Comparison of ENCODE assay signal across 8 mouse cellular contexts in the genomic region with DNA sequence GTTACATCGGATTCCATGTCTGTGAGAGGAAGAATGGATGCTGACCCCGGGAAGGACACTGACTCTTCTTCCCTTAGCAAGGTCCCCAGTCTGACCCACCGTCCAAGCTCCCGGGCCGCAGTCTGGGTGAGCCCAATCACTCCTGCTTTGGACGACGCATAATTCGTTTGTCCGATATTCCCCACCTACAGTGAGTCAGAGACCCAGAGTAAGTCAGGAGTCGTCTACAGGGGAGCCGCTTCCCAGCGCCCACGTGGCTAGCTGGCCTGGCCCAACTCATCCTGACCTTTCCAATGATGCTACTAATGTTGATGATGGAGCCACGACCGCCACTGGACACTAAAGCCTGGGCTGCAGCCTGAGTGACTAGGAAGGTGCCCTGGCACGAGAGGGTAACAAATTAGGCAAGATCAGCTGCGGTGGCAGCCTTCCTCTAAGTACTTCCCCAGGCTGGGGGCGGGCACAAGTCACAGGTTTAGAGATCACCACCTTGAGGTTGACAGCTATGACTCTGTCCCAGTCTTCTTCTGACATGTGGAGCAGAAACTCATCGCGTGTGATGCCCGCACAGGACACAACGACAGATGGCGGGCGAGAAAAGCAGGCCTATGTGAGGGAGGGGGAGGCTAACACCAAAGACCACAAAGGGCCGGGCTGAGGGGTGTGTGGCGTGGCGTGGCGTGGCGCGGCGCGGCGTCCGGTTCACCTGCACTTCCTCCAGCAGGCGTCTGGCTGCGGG. TPM values are rescaled to one million over a fixed set of nuclear protein-coding genes. Genes with fewer than 3 reads are reported as not detected.
A peak's percentile ranks its signal among the peaks of the same experiment; 100 is the strongest.
DNase-seq lines count a peak whose midpoint lies in the region; ATAC-seq and TF ChIP-seq lines count a peak whose summit lies in the region.

No protein-coding gene starts in this region.

- WGBS in intestine, embryonic 16.5 days: 11% methylated on average over 36 of the region's 36 CpGs

- intact Hi-C loops in gastrocnemius, adult 2 months (cut with DNase I): no loop called here
- intact Hi-C loops in gastrocnemius, postnatal 14 days (cut with DNase I; ENCODE audit: low total_unique reads): no loop called here

- peaks cover 10% of the 10 kb centered on the region for H3K9me3 ChIP-seq in G1E (replicated peaks)
- no peaks in the 10 kb centered on the region for H3K9me3 ChIP-seq in intestine, embryonic 16.5 days (ENCODE audit: control insufficient read depth, low read length)

- H3K9ac ChIP-seq in intestine, embryonic 16.5 days (ENCODE audit: low read depth, low read length): peak overlapping the region; percentile 78

- peak overlapping the region; percentile 92 for H3K4me2 ChIP-seq in intestine, embryonic 16.5 days (ENCODE audit: low read depth, low read length)

- no peak for TF ChIP-seq CTCF in gastrocnemius, adult 2 months (IDR thresholded peaks at IDR 0.05)
- no peak for TF ChIP-seq CTCF in G1E (IDR thresholded peaks at IDR 0.05; ENCODE audit: low read depth, low read length)

- no peaks in the 10 kb centered on the region for H3K27me3 ChIP-seq in G1E (ENCODE audit: insufficient read depth, low read length)
- no peaks in the 10 kb centered on the region for H3K27me3 ChIP-seq in intestine, embryonic 16.5 days (replicated peaks; ENCODE audit: control insufficient read depth, insufficient read depth, low read length)

- H3K27ac ChIP-seq in gastrocnemius, adult 2 months: peak overlapping the region; percentile 94
- H3K27ac ChIP-seq in intestine, embryonic 16.5 days (ENCODE audit: low read length): peak overlapping the region; percentile 82

- H3K36me3 ChIP-seq in G1E (replicated peaks): peaks cover 63% of the 10 kb centered on the region
- H3K36me3 ChIP-seq in intestine, embryonic 16.5 days (ENCODE audit: control insufficient read depth, insufficient read depth, low read length): peaks cover 14% of the 10 kb centered on the region

- DNase-seq in gastrocnemius, adult 2 months: no peak
- DNase-seq in gastrocnemius, postnatal 14 days: no peak
- peak; percentile 63 for DNase-seq in G1E (ENCODE audit: low spot score)
- DNase-seq in fat pad, adult 2 months (ENCODE audit: extremely low read depth, low read depth, low spot score): peak; percentile 21
- DNase-seq in lung, postnatal 10 days: peak; percentile 53
- peak; percentile 72 for DNase-seq in retina, postnatal 1 day
- DNase-seq in ovary, postnatal 14 days (ENCODE audit: low spot score): no peak

- H3K4me1 ChIP-seq in G1E (ENCODE audit: insufficient read depth, low read depth, low read length): peaks cover 75% of the 10 kb centered on the region
- H3K4me1 ChIP-seq in intestine, embryonic 16.5 days (ENCODE audit: control insufficient read depth, insufficient read depth, low read length): peaks cover 49% of the 10 kb centered on the region

- peak overlapping the region; percentile 94 for H3K4me3 ChIP-seq in gastrocnemius, adult 2 months
- peak overlapping the region; percentile 84 for H3K4me3 ChIP-seq in G1E (ENCODE audit: low read depth, low read length)
- peak overlapping the region; percentile 72 for H3K4me3 ChIP-seq in intestine, embryonic 16.5 days (ENCODE audit: low read length)

- no peak for ATAC-seq in G1E (ENCODE audit: extremely low read depth, insufficient number of reproducible peaks, low FRiP score, poor library complexity, severe bottlenecking)
- no peak for ATAC-seq in intestine, embryonic 16.5 days

RNA-seq across cellular contexts. Expression of gene H2-Ke6, which starts 0.8 kb away (rescaled TPM):
- total RNA-seq in gastrocnemius, adult 2 months (2021): 10 to 100 TPM; 69.9 to 82.3 TPM
- total RNA-seq in gastrocnemius, postnatal 14 days (2021): 10 to 100 TPM; 50.1 to 51.3 TPM
- total RNA-seq in G1E (2014; fragmentation: Nextera tagmentation) (77.5 and 87.1 TPM in 2 replicates), G1E (2017) (44.7 and 45.9 TPM in 2 replicates)
- polyA plus RNA-seq in G1E (2012): 58.6 and 78.0 TPM in 2 replicates
- polyA plus RNA-seq in intestine, embryonic 16.5 days (2015; fragmentation: Nextera tagmentation; extraction: Ambion mirVana): 66.0 and 66.7 TPM in 2 replicates

RNA-seq across cellular contexts. Expression of gene Ring1, which starts 2.6 kb away (rescaled TPM):
- 10 to 100 TPM; 11.6 to 12.8 TPM for total RNA-seq in gastrocnemius, adult 2 months (2021)
- 10 to 100 TPM; 11.3 to 13.1 TPM for total RNA-seq in gastrocnemius, postnatal 14 days (2021)
- 8.4 and 9.7 TPM in 2 replicates for total RNA-seq in G1E (2014; fragmentation: Nextera tagmentation)
- 10.9 and 13.1 TPM in 2 replicates for total RNA-seq in G1E (2017)
- 46.4 and 59.9 TPM in 2 replicates for polyA plus RNA-seq in G1E (2012)
- 9.3 and 12.1 TPM in 2 replicates for polyA plus RNA-seq in intestine, embryonic 16.5 days (2015; fragmentation: Nextera tagmentation; extraction: Ambion mirVana)

RNA-seq across cellular contexts. Expression of gene Slc39a7, which starts 4.4 kb away (rescaled TPM):
- 10 to 100 TPM; 44.6 to 49.5 TPM for total RNA-seq in gastrocnemius, adult 2 months (2021)
- 10 to 100 TPM; 44.9 to 60.1 TPM for total RNA-seq in gastrocnemius, postnatal 14 days (2021)
- total RNA-seq in G1E (2014; fragmentation: Nextera tagmentation) (16.9 and 17.5 TPM in 2 replicates), G1E (2017) (58.0 and 60.1 TPM in 2 replicates)
- 66.0 and 98.1 TPM in 2 replicates for polyA plus RNA-seq in G1E (2012)
- polyA plus RNA-seq in intestine, embryonic 16.5 days (2015; fragmentation: Nextera tagmentation; extraction: Ambion mirVana): 171 and 176 TPM in 2 replicates

RNA-seq across cellular contexts. Expression of gene Rxrb, which starts 4.5 kb away (rescaled TPM):
- total RNA-seq in gastrocnemius, adult 2 months (2021): 10 to 100 TPM; 40.5 to 41.7 TPM
- 10 to 100 TPM; 35.2 to 35.8 TPM for total RNA-seq in gastrocnemius, postnatal 14 days (2021)
- total RNA-seq in G1E (2014; fragmentation: Nextera tagmentation) (27.7 and 29.7 TPM in 2 replicates), G1E (2017) (30.5 and 34.7 TPM in 2 replicates)
- polyA plus RNA-seq in G1E (2012): 175 and 211 TPM in 2 replicates
- polyA plus RNA-seq in intestine, embryonic 16.5 days (2015; fragmentation: Nextera tagmentation; extraction: Ambion mirVana): 37.6 and 38.4 TPM in 2 replicates

RNA-seq across cellular contexts. Expression of gene Col11a2, which starts 12.2 kb away (rescaled TPM):
- 1 to 10 TPM; 3.0 to 9.6 TPM for total RNA-seq in gastrocnemius, adult 2 months (2021)
- 10 to 100 TPM; 51.1 to 56.0 TPM for total RNA-seq in gastrocnemius, postnatal 14 days (2021)
- total RNA-seq in G1E (2014; fragmentation: Nextera tagmentation): 0.45 and 0.92 TPM in 2 replicates
- 0.58 and 1.6 TPM in 2 replicates for total RNA-seq in G1E (2017)
- polyA plus RNA-seq in G1E (2012): 1.9 and 2.3 TPM in 2 replicates
- 0.20 and 0.45 TPM in 2 replicates for polyA plus RNA-seq in intestine, embryonic 16.5 days (2015; fragmentation: Nextera tagmentation; extraction: Ambion mirVana)

Comparison
In these comparisons a context has a peak if more than half of its experiments do, and no peak if none do; other contexts are left out.
1. DNase-seq: peak in G1E (single experiment), fat pad, adult 2 months (single experiment), lung, postnatal 10 days (single experiment) and retina, postnatal 1 day (single experiment); none in gastrocnemius, adult 2 months (single experiment), gastrocnemius, postnatal 14 days (single experiment) and ovary, postnatal 14 days (single experiment).
2. Peak in every context shown above with its lines, with median percentiles within 50 percentile points of each other: H3K4me3 ChIP-seq.